Mouse (Mus musculus) CD4-positive, CD25-positive, alpha-beta regulatory T cell, adult 2 months (primary cell): ENCODE data around the gene Secisbp2.

Experiments used
- DNase-seq: peaks from one replicate; pipeline ENCODE4 v3.0.0-alpha.2; 2012; ENCODE audit warnings: low read depth, low spot score

Gene Secisbp2

DNA sequence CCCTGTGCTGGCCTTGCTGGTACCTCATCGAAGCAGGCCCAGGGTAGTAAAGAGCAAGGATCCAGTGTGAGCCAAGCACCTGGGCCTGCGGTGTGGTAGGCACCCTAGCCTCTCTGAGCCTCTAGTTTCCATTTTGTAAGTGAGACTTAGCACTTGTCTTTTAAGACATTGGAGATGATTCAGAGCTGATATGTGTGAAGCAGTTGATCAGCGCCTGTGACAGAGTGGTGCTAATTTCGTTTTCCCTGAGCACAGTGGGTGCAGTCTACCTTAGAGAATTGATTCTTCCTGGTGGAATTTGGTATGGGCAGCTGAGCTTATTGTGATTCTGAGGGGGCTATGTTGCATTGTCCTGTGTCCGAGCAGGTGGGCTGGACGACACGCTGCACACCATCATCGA is 30.1 kb downstream of the Secisbp2 start:
- DNase-seq, result no peak

DNA sequence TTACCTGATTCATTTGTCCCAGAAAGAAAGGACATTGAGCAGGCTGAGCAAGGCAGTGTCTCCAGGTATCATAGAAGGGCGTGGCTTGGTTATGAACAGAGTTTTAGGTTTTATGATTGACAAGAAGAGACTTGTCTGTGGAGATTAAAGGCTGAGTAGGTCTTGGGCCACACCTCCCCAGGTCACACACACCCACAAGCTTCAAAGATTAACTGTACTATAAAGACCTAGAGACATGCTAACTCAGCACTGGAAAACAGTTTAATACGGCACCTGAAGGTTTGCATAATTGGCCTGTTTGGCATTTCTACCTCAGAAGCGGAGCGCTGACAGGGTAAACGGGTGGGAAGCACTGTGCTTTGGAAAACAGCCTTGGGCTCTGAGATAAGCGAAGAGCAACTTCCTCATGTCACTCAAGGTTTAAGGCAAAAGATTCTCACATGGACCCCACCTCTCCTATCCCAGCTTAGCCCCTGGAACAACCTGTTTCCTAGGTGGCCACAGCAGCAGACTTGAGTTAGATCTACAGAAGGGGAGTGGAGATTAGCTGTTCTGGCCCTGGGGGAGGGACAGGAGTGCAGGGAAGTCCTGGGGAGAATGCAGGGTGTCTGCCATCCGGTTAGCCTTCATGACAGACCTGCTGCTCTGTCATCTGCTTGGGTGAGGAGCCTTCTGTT is 33.9 kb downstream of the Secisbp2 start:
- DNase-seq, result no peak

DNA sequence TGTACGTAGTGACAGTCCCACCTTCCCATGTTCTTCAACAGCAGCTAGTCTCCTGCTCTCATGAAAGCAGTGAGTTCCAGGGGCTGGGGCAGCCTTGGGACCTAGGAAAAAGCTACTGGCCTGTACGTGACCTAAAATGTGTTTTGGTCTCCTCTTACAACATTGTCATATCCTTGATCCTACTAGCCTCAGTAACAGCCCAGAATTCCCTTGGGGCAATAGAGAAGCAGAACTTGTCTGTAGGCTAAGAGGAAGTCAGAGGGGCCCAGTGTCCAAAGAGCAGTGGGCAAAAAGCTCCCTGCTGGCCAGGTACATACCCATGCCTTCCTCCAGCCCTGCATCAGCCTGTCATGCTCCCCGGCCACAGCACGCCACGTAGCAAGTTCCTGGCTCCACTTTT is 35.5 kb downstream of the Secisbp2 start:
- DNase-seq, result no peak

DNA sequence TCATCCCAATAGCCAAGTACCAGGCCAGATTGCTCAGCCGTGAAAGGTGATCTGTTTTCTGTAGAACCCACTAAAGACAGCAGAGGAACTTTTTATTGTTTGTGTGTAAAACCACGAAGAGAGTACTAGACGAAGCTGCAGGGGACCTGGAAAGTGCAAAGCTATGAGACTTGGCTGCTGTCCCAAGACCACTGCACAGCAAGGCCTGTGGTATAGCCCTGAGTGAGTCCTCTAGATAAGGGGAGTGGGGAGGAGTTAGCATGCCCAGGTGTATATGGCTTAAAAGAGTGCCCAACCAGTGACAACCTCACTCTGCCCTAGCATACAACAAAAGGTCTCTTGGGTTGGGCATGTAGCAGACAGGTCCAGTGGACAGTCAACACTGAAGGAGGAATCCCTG is 37.2 kb downstream of the Secisbp2 start:
- DNase-seq, result no peak

DNA sequence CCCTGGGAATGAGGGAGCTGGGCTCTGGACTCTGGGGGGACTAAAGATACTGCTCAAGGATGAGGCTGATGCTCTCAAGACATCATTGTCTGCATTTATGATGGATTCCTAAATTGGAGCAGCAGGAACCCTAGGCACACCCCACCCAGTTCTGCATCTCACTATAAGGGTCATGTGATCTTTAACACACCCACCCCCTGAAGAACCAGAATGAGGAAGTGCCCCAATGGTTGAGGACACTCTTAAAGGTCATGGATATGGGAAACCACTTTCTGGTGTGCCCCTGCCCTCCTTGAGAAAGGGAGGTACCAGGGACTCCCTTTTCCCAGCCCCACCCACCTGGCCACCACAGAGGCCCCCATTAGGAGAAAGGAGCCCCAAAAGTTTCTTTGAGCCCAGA is 45.0 kb downstream of the Secisbp2 start:
- DNase-seq, result no peak

DNA sequence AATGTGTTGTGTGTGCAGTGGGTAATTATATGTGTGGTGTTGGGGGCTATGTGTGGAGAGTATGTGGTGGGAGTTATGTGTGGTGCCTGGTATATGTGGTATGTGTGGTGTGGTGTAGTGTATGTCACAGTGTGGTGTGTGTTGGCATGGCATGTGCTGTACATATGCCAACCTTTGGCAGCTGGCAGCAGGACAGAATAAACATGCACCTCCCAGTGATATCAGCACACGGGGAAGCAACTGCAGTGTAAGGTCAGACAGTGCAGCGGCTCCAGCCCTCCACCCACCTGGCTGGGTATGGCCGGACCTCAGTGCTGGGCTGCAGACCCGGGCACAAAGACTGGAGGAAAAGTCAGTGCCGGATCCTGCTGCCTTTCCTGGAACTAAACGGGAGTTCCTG is 46.0 kb downstream of the Secisbp2 start:
- no peak for DNase-seq

DNA sequence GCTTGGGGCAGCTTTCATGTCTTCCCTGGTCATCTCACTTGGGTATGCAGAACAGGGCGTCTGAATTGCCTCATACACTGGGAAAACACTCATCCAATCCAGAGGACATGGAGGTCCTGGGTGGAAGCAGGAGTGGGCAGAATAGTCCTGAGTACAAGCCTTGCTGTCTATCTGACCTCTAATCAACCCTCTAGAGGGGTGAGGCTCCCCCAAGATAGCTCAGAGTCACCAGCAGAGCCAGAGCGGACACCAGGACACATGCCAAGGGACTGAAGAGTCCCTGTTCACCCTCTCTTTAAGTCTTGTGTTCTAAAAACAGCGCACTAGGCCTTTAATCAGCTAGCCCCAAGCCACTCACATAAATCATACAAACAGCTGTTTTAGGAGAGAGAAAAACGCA is 46.4 kb downstream of the Secisbp2 start:
- no peak for DNase-seq

DNA sequence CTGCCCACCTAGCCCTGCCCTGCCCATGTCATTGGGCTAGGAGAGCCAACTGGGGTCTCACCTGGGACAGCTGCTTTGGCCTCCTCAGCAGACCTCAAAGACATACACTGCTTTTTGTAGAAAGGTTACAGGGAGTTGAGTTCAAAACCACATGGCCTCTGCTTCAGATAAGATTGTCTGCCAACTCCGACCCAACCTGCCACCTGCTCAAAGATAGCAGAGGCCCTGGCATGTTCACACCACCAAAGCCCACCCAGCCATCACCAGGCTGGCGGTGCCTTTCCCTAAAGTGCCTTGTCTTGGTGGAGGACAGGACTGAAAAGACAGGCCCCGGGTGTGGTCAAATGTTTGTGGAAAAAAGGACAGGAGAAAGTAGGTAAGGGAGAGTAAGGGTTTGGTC is 46.8 kb downstream of the Secisbp2 start:
- no peak for DNase-seq

DNA sequence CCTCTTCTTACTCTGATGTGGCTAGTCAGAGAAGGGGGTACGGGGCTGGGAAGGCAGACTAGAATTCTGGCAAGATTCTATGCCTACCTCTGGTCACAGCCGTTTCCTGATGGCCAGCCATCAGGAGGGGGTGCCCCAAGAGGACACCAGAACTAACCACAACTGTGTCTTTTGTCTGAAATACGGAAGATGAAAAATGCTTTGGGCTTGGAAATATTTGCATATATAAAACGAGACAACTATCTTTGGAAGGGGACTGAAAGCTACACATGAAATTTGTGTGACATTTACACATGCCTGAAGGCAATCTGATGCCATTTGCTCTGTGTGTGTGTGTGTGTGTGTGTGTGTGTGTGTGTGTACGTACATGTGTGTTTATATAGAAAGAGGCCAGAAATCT is 52.4 kb downstream of the Secisbp2 start:
- no peak for DNase-seq

DNA sequence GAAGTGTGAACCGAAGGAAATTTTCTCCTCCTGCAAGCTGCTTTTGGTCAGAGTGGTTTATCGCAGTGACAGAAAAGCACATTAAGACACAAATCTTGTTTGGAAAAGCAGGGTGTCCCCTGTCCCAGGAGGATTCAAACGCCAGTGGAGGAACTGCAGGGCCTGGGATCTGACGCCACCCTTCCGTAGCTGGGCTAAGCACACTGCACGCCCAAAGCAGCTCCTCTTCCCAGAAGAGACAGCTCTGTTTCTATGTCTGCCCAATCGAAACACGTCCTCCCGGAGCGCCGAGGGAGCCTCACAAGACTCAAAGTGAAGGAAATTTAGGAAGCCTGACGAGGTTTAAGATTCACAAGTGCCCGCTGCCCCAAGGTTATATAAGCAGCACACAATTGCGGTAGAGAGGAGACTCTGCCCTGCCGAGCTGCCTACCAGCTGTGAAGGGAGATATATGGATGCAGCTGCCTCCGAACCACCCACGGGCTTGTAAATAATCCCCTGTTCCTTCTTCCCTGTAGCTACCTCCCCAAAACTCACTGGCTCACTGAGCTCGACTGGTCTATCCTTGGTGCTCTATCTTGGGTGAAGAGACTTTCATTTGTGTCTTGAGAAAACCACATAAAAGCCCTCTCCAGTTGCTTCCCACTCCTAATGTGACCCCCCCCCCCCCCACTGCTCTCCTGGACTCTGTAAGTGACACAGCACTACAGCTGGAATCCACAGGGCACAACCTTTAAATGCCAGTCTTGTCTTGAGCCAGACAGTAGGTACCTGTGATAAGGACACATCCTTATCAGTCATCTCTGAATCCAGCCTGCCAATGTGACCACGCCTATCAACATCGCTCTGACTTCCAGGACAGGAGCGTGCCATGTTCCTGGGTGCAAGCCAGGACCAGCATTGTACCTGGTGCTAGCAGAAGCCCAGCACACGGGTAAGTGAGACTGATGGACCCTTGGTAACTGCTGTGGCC is 54.7 kb downstream of the Secisbp2 start:
- no peak for DNase-seq

DNA sequence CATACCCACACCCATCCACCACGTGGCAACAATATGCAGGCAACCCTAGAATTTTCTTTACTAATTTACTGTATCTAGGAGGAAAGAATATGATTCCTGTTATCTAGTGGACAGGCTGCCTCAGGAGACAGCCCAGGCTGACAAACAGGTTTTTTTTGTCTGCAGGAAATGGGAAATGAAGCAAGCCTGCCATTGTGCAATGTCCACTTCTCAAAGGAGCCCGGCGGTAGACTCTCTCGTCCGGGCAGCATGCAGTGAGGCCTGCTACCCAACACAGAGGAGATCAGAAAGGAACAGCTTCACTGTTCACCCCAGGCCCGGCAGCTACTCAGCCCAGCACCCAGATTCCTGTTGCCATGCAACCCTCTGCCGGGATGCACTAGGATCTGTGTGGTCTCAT is 59.2 kb downstream of the Secisbp2 start:
- no peak for DNase-seq

DNA sequence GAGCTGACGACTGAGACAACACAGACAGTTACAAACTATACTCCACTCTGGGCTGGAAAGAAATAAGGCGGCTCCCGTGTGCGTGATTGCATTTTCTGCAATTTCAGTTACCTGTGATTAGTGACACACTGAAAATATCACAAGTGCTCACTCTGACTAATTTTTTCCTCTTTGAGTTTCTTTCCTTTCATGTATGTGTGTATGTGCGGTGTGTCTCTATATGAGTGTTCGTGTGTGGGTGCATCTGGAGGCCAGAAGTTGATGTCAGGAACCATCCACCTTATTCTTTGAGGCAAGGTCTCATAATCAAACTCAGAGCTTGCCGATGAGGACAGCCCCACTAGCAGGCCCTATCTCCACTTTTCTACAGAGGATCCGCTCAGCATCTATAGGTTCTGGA is 60.5 kb downstream of the Secisbp2 start:
- peak; percentile 44 for DNase-seq

DNA sequence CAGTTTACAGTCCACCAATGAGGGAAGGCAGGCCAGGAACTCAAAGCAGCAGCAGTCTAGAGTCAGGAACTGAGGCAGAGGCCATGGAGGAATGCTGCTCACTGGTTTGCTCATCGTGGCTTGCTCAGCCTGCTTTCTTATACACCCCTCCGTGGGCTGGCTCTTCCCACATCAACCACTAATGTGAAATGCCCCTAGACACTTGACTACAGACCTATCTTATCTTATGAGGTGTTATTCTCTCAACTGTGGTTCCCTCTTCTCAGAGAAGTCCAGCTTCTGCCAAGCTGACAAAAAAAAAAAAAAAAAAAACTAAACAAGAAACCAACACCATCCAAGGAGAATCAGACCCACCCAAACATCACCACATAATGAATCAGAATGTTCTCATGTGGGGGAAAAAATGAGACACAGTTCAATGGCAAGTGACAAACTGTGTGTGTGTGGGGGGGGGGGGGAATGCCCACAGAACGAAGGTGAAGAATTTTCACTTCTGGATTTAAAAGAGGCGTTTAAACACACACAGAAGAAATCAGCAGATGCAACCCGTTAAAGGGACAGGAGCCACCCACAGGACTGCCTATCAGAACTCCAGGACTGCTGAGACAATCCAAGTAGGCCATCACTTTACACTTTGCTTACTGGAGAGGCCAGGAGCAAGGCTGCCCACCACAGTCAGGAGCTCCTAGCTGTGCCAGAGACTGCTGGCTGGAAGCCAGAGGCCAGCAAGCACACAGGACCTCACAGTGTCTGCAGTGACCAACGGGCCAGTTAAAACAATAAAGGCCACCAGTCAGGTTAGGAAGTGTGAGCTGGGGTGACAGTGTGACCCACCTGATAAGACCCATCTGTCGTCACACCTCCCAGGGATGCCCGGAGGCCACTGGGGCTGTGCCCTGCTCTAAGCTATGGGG is 65.1 kb downstream of the Secisbp2 start:
- DNase-seq, result no peak

DNA sequence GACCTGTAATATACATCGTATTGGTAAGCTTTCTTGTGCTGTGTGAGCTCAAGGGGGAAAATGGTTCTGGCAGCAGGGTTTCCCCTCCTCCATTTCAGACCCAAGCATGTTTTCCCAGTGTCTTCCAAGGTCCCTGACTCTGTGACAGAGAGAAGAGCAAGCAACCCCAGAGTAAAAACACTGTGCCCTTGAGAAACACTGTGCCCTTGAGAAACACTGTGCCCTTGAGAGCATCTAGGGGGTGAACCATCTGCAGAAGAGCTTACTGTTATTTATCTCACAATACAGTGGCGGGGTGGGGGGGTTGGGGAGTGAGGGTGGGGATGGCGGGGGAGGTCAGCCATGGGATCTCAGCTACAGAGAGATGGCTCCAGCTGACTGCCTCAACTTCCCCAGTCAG is 67.8 kb downstream of the Secisbp2 start:
- no peak for DNase-seq

DNA sequence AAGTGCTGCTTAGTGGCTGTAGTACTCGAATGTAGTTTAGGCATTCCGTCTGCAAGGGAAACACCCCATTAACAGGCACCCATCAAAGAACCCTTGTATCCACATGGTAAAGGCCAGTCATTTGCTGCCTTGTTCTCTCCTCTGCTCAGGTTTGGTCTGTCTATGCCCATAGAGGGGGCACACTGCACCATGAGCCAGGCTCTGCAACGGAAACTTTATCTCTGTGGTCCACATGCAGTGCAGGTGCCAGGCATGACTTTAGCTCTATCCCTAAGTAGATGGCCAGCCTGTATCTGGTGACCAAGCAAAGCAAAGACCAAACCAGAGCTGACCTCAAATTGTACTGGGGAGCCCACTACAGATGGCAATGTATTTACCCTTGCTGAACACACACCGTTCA is 69.1 kb downstream of the Secisbp2 start:
- DNase-seq, result no peak

DNA sequence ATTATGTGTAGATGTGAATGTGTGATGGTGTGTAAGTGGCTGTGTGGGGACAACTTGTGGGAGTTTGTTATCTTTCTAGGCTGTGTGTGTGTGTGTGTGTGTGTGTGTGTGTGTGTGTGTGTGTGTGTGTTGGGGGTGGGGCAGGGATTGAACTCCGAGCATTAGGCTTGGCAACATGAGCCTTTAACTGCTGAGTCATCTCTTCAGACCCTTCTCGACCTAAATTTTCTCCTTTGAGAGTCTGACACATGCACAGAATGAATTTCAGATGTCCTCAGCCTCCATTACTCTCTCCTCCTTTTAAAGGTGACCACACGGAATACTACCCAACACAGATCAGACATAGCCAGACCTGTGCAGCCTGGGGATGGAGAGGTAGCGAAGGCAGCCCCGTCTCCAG is 71.6 kb downstream of the Secisbp2 start:
- DNase-seq, result no peak

DNA sequence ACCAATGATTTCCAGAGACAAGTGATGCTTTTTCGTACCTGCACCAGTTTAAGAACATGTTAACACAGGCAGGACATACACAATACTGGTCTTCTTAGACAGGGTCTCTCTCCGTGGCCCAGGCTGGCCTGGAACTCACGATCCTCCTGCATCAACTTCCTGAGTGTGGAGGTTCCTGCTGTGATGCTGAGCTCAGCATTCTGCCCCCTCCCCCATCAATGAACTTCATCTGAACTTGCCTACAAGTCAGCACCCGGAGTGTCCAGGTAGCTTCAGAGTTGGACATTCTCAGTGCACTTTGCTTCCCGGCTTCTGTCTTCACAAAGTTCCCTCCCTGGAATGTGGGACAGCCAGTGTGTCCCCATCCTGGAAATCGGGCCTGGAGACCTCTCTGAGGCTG is 73.1 kb downstream of the Secisbp2 start:
- DNase-seq, result no peak

DNA sequence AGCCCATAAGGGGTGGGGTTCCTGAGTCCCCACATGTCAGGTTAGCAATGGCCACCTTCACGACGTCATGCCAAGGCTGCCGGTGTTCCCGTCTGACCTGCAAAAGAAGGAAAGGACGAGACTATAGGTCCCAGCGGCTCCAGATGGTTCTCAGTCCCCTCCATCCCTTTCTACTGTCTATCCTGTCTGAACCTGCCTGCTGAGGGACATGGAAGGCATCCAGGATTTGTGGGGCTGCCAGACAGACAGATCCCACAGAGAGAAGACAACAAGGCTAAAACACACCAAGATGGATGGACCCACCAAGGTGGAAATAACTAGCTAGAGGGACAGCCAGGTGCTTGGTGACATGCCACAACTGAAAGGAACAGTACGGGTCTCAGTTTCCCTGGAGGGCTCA is 73.9 kb downstream of the Secisbp2 start:
- no peak for DNase-seq

DNA sequence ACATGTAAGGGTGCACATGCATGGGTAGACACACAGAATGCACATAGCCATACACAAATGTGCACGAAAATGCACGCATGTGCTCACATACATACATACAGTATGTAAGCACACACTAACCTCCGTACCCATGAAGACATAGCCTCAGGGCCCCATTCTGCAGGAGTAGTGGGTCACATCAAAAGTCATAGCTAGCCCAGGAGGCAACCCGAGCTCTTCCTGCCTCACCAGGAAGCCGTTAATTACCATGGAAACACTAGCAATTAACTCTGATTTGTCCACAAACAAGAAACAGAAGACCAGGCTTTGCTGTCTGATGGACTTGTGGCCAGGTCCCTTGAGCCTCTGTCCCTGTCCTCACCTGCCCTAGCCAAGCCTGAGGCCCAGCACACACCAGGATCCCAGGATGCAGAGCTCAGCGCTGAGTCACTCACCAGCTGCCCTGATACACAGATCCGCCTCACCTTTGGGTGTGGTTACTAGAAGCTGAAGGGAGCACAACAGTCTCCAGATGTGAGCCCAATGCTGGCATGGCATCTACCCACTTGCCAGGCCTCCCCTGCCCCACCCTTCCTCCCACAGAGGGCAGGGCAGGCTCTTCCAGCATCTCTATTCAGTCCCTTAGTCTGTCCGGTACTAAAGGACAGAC is 74.6 kb downstream of the Secisbp2 start:
- peak; percentile 38 for DNase-seq

DNA sequence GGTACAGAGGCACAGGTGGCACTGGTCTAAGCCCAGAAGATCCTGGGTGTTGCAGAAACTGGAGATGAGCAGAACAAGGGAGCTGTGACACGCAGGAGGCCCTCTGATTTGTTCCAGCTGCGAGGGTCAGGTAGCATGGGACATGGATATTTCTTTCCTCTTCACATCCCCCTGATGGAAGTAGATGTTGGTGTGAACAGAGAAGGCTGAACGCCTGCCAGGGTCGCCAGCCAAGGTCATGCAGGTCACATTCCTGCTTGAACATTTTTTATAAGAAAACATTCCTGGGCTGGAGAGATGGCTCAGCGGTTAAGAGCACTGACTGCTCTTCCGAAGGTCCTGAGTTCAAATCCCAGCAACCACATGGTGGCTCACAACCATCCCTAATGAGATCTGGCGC is 75.9 kb downstream of the Secisbp2 start:
- no peak for DNase-seq

DNA sequence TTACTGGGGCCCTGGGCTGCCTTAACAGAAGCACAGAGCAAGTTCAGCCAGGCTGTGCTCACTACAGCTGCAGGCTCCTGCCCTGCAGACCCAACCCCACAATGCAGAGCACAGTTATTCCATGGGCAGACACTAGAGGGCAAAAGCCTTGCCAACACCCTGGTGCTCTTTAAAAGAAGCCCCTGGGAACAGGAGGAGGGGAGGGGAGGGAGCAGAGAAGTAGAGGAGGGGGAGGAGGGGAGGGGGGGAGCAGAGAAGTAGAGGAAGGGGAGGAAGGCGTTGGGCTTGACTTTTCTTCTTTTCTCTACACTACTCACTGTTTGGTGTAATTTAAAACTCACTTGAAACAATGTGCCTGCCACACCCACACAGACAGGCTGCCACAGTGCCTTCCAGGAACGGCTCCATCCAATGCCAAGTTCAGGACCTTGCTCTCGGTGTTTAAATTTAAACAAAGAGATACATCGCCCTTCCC is 78.4 kb downstream of the Secisbp2 start:
- peak; percentile 68 for DNase-seq
